Mouse (Mus musculus): ENCODE measurements around the gene Rad9a. TPM values are rescaled to one million over a fixed set of nuclear protein-coding genes. Genes with fewer than 3 reads are reported as not detected.

Rad9a gene
- polyA plus RNA-seq, 1 experiment: 22.1 TPM

DNA sequence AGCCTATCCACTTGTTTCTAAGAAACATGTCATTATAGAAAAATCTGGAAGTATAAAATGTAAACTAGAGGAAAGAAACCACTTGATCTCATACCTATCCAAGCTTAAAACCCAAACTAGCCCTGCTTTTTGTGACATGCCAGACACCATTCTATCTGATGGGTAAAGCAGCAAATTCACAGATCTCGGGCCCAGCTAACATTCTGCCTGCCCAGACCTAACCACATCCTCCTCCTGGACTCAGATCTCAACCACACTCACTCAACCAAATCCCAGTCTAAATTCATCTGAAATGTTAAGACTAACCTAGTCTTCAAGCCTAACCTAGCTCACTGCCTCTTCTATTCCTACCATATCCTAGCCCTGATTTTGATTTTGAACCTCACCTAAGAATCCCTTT lies 17.3 kb upstream of the Rad9a start:
- no peaks in the 10 kb centered on the region for H3K9me3 ChIP-seq
- peaks cover 84% of the 10 kb centered on the region for H3K27me3 ChIP-seq (replicated peaks)
- no peak overlapping the region for H3K4me3 ChIP-seq (replicated peaks)
- peaks cover 82% of the 10 kb centered on the region for H3K4me1 ChIP-seq
- TF ChIP-seq GATA1 (IDR thresholded peaks at IDR 0.05; ENCODE audit: borderline replicate concordance, low read length): no peak
- no peak for TF ChIP-seq FLI1 (IDR thresholded peaks at IDR 0.05; ENCODE audit: low read length)
- H3K36me3 ChIP-seq (replicated peaks; ENCODE audit: low read length): no peaks in the 10 kb centered on the region

DNA sequence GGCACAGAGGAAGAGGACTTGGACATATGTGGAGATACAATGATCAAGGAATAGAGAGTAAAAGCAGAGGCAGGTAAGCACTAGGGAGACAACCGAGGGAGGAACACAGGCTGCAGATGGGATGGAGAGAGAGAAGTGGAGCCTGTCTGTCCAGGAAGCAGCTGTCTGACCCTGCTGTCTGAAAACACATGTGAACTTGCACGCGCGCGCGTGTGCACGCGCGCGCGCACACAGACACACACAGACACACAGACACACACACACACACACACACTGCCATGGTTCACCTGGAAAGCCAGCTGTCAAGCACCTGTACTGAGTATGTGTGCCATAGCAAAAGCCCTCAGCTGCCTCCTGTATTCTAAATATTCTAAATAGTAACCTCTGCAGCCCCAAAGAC lies 16.8 kb upstream of the Rad9a start:
- Histone ChIP-seq H3K27me3 (replicated peaks) (peaks cover 89% of the 10 kb centered on the region), H3K9me3 (no peaks in the 10 kb centered on the region), H3K4me3 (replicated peaks) (no peak overlapping the region), H3K36me3 (replicated peaks; ENCODE audit: low read length) (no peaks in the 10 kb centered on the region), H3K4me1 (peaks cover 82% of the 10 kb centered on the region)
- no peak for TF ChIP-seq GATA1 (IDR thresholded peaks at IDR 0.05; ENCODE audit: borderline replicate concordance, low read length)
- no peak for TF ChIP-seq FLI1 (IDR thresholded peaks at IDR 0.05; ENCODE audit: low read length)

DNA sequence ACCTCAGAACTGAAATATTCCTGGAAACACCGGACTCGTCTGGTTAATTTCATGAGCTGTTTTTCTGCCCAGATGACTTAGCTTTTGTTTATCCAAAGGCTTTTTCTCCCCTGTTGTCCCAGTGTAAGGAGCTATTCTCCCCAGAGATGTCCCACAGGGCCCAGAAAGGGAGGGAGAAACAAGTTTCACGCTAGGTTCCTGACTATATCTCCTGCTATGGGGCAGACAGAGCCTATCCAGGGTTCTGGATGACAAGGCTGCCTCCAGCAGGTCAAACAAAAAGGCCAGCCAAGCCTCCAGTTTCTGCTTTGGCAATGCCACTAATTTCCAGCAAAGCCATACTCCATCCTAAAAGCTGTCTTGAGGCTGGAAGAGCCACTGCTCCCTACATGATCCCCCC lies 16.4 kb upstream of the Rad9a start:
- TF ChIP-seq FLI1 (IDR thresholded peaks at IDR 0.05; ENCODE audit: low read length): no peak
- H3K4me3 ChIP-seq (replicated peaks): no peak overlapping the region
- peaks cover 93% of the 10 kb centered on the region for H3K27me3 ChIP-seq (replicated peaks)
- peaks cover 82% of the 10 kb centered on the region for H3K4me1 ChIP-seq
- H3K36me3 ChIP-seq (replicated peaks; ENCODE audit: low read length): no peaks in the 10 kb centered on the region
- H3K9me3 ChIP-seq: no peaks in the 10 kb centered on the region

DNA sequence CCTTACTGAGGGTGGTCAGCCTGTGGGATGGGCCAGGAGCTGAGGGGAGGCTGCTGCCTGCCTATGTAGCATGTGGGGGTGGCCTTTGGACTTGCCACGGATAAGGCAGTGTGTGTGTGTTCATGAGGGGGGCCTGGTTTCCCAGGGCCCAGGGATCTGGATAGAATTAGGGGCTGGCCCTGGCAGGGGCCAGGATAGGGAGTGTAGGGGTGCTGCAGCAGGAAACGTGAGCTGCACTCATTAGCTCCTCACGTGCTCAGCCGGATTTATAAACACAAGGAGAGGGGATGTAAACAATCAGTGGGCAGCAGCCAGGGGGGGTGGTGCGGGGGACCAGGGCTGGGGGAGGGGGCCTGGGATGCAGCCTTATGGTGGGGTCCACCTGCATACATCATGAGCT lies 15.7 kb upstream of the Rad9a start:
- TF ChIP-seq GATA1 (IDR thresholded peaks at IDR 0.05; ENCODE audit: borderline replicate concordance, low read length) (no peak), FLI1 (IDR thresholded peaks at IDR 0.05; ENCODE audit: low read length) (no peak)
- Histone ChIP-seq H3K27me3 (replicated peaks) (peaks cover 98% of the 10 kb centered on the region), H3K36me3 (replicated peaks; ENCODE audit: low read length) (no peaks in the 10 kb centered on the region), H3K4me3 (replicated peaks) (no peak overlapping the region), H3K9me3 (no peaks in the 10 kb centered on the region), H3K4me1 (peaks cover 79% of the 10 kb centered on the region)

DNA sequence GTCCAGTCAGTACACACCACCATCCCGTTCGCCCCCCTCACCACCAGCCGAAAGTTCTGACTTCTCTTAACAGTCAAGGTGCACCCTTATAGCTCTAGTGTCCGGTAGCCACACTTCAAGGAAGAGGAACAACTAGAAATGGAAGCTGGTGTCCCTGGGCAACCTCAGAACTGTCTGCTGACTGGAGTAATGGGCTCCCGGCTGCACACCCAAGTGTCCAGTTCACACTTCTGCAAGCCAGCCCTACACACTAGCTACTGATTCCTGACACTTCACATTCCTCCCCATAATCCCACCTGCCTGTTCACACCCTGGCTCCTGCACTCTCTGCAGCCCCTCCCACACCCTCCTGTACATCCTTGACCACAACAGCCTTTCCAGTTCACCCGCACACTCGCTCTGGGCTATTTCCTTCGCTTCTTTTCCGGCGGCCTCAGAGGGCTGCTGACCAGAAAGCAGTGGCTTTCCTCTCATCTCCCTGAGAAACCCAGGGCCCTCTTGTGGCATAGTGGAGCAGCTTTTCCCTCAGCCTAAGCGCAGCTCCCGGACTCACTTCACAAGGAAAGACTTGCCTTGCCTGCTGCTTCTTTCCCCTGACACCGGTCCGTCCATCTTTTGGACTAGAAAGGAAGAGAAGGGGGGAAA lies 14.7 kb upstream of the Rad9a start:
- H3K4me1 ChIP-seq: peaks cover 73% of the 10 kb centered on the region
- H3K4me3 ChIP-seq (replicated peaks): peak overlapping the region; percentile 43
- no peak for TF ChIP-seq FLI1 (IDR thresholded peaks at IDR 0.05; ENCODE audit: low read length)
- no peak for TF ChIP-seq GATA1 (IDR thresholded peaks at IDR 0.05; ENCODE audit: borderline replicate concordance, low read length)
- H3K36me3 ChIP-seq (replicated peaks; ENCODE audit: low read length): no peaks in the 10 kb centered on the region
- no peaks in the 10 kb centered on the region for H3K9me3 ChIP-seq
- peaks cover 98% of the 10 kb centered on the region for H3K27me3 ChIP-seq (replicated peaks)

DNA sequence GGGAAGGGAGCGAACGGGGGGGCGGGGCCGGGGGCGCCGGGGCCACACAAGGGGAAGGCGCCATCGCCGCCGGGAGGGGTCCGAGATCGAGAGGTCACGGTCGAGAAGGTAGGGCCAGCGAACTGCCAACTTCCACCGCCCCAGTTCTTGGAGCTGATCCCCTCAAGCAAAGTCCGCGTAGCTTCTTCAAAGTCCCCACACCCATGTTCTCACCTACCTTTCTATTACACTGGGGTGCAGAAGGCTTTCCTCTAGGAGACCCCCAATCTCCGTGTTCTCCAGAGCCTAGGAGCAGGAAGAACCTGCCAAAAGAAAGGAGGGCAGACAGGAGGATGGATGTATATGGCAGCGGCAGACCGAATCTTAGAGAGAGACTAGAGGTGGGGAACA lies 14.0 kb upstream of the Rad9a start:
- H3K4me1 ChIP-seq: peaks cover 66% of the 10 kb centered on the region
- no peaks in the 10 kb centered on the region for H3K9me3 ChIP-seq
- H3K4me3 ChIP-seq (replicated peaks): peak overlapping the region; percentile 80
- no peak for TF ChIP-seq FLI1 (IDR thresholded peaks at IDR 0.05; ENCODE audit: low read length)
- no peak for TF ChIP-seq GATA1 (IDR thresholded peaks at IDR 0.05; ENCODE audit: borderline replicate concordance, low read length)
- H3K36me3 ChIP-seq (replicated peaks; ENCODE audit: low read length): no peaks in the 10 kb centered on the region
- H3K27me3 ChIP-seq (replicated peaks): peaks cover 97% of the 10 kb centered on the region

DNA sequence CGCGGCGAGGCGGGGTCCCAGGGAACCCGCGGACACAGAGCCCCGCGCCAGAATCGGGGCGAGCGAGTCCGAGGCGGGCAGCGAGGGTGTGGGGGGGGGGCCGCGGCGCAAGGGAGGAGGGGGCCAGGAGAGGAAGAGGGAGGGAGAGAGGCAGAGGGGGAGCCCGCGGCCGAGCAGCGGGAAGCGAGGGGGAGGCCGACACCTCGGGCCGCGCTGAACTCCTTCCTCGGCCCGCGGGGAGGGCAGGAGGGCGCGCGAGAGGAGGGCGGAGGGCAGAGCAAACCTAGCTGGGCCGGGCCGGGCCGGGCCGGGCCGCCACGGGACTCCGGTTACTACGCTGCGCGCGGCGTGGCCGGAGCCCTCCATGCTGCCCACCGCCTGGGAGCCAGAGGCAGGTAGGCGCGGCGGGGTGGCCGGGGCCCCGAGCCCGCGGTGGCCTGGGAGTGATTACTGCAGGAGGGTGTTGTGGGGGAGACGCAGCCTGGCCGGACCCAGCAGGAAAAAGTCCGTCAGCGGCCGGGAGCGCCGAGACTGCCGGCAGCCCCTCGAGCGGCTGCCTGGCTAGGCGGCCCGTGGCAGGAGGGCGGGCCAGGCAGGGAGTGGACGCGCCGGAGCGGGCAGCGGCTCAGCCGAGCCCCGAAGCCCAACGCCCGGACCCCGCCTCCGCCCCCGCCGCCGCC lies 13.4 kb upstream of the Rad9a start:
- peaks cover 60% of the 10 kb centered on the region for H3K4me1 ChIP-seq
- H3K36me3 ChIP-seq (replicated peaks; ENCODE audit: low read length): no peaks in the 10 kb centered on the region
- H3K27me3 ChIP-seq (replicated peaks): peaks cover 97% of the 10 kb centered on the region
- no peak for TF ChIP-seq GATA1 (IDR thresholded peaks at IDR 0.05; ENCODE audit: borderline replicate concordance, low read length)
- TF ChIP-seq FLI1 (IDR thresholded peaks at IDR 0.05; ENCODE audit: low read length): no peak
- peak overlapping the region; percentile 89 for H3K4me3 ChIP-seq (replicated peaks)
- H3K9me3 ChIP-seq: no peaks in the 10 kb centered on the region

DNA sequence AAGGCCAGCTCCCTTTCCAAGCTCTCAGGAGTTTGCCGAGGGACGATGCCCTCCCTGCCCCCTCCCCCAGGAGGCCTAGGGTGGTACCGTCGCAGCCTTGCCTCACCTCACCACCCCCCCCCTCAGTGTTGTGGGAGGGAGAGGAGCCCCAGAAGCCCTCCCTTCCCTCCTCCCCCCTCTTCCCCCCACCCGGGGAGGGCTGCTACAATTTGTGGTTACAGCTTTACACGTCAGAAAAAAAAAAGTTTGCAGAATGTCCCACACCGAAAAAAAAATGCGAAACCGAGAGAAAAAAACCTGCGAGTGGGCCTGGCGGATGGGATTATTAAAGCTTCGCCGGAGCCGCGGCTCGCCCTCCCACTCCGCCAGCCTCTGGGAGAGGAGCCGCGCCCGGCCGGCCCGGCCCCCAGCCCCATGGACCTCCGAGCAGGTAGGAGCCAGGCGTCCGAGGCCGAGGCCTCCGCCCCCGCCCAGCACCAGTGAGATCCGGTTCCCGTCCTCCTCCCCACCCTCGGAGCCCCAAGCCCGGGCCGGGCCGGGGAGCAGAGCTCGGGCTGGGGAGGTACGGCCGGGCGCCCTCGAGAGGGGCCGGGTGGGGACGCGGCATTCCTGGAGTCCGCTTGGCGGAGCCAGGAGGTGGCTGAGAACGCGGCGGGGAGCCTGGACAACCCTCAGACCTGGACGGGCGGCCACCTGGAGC lies 12.8 kb upstream of the Rad9a start, which contains the start of the genes Clcf1 and AC109138.7:
Gene Clcf1, plus strand, starts transcription at position 168 of the 700 bp plus-strand sequence.
Gene AC109138.7, plus strand, starts transcription at position 287 of the 700 bp plus-strand sequence.
- no peaks in the 10 kb centered on the region for H3K36me3 ChIP-seq (replicated peaks; ENCODE audit: low read length)
- H3K27me3 ChIP-seq (replicated peaks): peaks cover 94% of the 10 kb centered on the region
- no peaks in the 10 kb centered on the region for H3K9me3 ChIP-seq
- peaks cover 56% of the 10 kb centered on the region for H3K4me1 ChIP-seq
- no peak for TF ChIP-seq GATA1 (IDR thresholded peaks at IDR 0.05; ENCODE audit: borderline replicate concordance, low read length)
- no peak for TF ChIP-seq FLI1 (IDR thresholded peaks at IDR 0.05; ENCODE audit: low read length)
- H3K4me3 ChIP-seq (replicated peaks): peak within 1 kb of the TSS; percentile 89

DNA sequence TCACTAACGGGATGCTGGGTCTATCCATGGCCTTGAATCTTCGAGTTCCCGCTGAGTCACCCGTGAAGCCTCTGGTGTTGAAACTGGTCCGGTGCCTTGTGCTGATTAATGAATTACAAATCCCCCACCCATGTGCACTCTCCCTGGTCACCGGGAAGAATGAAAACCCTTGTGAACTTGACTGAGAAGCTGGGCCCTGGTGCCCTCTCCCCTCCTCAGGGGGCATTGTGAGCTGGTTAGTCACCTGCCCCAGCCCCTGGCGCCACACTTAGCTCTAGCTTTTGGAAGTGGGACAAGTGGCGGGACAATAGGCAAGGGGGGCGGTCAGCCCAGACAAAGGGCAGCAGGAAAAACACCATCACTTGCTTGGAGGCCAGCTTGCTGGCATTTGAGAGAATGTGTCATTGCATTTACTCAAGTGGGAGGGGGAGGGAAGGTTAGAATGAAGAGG lies 12.1 kb upstream of the Rad9a start:
- Histone ChIP-seq H3K27me3 (replicated peaks) (peaks cover 94% of the 10 kb centered on the region), H3K4me1 (peaks cover 56% of the 10 kb centered on the region), H3K9me3 (no peaks in the 10 kb centered on the region), H3K36me3 (replicated peaks; ENCODE audit: low read length) (no peaks in the 10 kb centered on the region), H3K4me3 (replicated peaks) (peak overlapping the region; percentile 81)
- TF ChIP-seq GATA1 (IDR thresholded peaks at IDR 0.05; ENCODE audit: borderline replicate concordance, low read length): no peak

All from megakaryocyte, embryonic 14.5 days (primary cell).